Mouse (Mus musculus): ENCODE data around the gene Mettl4. TPM values are rescaled to one million over a fixed set of nuclear protein-coding genes. Genes with fewer than 3 reads are reported as not detected.
"Not testable (repeated sequence)": the region's sequence is repeated elsewhere in the genome, so short reads cannot be mapped to it uniquely, and the experiment has no call there.

Mettl4 gene
- polyA plus RNA-seq, 1 experiment from 2014 or later = 14.9 TPM

DNA sequence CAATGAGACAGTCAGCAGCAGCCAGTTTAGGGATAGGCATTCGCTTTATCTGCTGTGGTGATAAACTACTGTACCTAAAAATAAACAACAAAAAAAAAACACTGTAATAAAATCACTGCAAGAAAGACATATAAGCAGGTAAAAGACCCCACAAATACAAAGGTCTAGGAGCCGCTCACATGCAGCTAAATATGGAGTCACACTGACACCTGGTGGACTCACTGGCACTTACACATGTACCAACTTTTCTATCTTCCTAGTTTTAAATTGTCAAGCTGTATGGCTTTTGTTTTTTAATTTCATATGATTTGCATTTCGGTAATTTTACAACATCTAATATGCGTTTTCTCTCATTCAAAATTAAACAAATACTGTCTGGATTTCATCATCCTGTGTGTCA lies 14.4 kb downstream of the Mettl4 start:
- WGBS = 73% methylated on average over 4 of the region's 4 CpGs
- ATAC-seq = peak; percentile 67; the same call in 1 of the 2 replicates

GRCm38 (mm10) chr17:94730416-94730815 lies 19.4 kb downstream of the Mettl4 start:
- not testable (repeated sequence) for H3K27me3 ChIP-seq (ENCODE audit: control insufficient read depth, insufficient read depth, low read depth, low read length); H3K9ac ChIP-seq (ENCODE audit: low read depth, low read length); H3K36me3 ChIP-seq (ENCODE audit: control insufficient read depth, insufficient read depth, low read length); H3K4me1 ChIP-seq (ENCODE audit: control insufficient read depth, insufficient read depth, low read length); H3K4me3 ChIP-seq (ENCODE audit: low read depth, low read length); H3K27ac ChIP-seq (ENCODE audit: low read length); ATAC-seq; H3K9me3 ChIP-seq (replicated peaks; ENCODE audit: control insufficient read depth, low read length, poor library complexity, severe bottlenecking); H3K4me2 ChIP-seq (ENCODE audit: low read length)
- WGBS = 27% methylated on average over 2 of the region's 2 CpGs

More for the DNA sequence above, 14.4 kb downstream of the Mettl4 start:
- Histone ChIP-seq H3K4me2 (ENCODE audit: low read length) (no peak overlapping the region), H3K9me3 (replicated peaks; ENCODE audit: control insufficient read depth, low read length, poor library complexity, severe bottlenecking) (no peaks in the 10 kb centered on the region), H3K36me3 (ENCODE audit: control insufficient read depth, insufficient read depth, low read length) (no peaks in the 10 kb centered on the region), H3K4me1 (ENCODE audit: control insufficient read depth, insufficient read depth, low read length) (no peaks in the 10 kb centered on the region), H3K4me3 (ENCODE audit: low read depth, low read length) (no peak overlapping the region), H3K9ac (ENCODE audit: low read depth, low read length) (no peak overlapping the region), H3K27me3 (ENCODE audit: control insufficient read depth, insufficient read depth, low read depth, low read length) (no peaks in the 10 kb centered on the region), H3K27ac (ENCODE audit: low read length) (no peak overlapping the region)

GRCm38 (mm10) chr17:94726750-94727149 lies 23.1 kb downstream of the Mettl4 start:
- no peak overlapping the region for H3K9ac ChIP-seq (ENCODE audit: low read depth, low read length)
- H3K27me3 ChIP-seq (ENCODE audit: control insufficient read depth, insufficient read depth, low read depth, low read length) = no peaks in the 10 kb centered on the region
- peaks cover 2% of the 10 kb centered on the region; the same call in 1 of the 2 replicates for H3K36me3 ChIP-seq (ENCODE audit: control insufficient read depth, insufficient read depth, low read length)
- no peak for ATAC-seq
- no peaks in the 10 kb centered on the region for H3K4me1 ChIP-seq (ENCODE audit: control insufficient read depth, insufficient read depth, low read length)
- H3K9me3 ChIP-seq (replicated peaks; ENCODE audit: control insufficient read depth, low read length, poor library complexity, severe bottlenecking) = no peaks in the 10 kb centered on the region
- no peak overlapping the region for H3K4me2 ChIP-seq (ENCODE audit: low read length)
- H3K4me3 ChIP-seq (ENCODE audit: low read depth, low read length) = no peak overlapping the region
- no peak overlapping the region for H3K27ac ChIP-seq (ENCODE audit: low read length)
- WGBS = 96% methylated on average over 4 of the region's 4 CpGs

GRCm38 (mm10) chr17:94673515-94674317 lies 76.1 kb downstream of the Mettl4 start:
- Histone ChIP-seq H3K9me3 (replicated peaks; ENCODE audit: control insufficient read depth, low read length, poor library complexity, severe bottlenecking) (no peaks in the 10 kb centered on the region), H3K27ac (ENCODE audit: low read length) (no peak overlapping the region), H3K36me3 (ENCODE audit: control insufficient read depth, insufficient read depth, low read length) (no peaks in the 10 kb centered on the region), H3K4me3 (ENCODE audit: low read depth, low read length) (no peak overlapping the region), H3K9ac (ENCODE audit: low read depth, low read length) (no peak overlapping the region), H3K27me3 (ENCODE audit: control insufficient read depth, insufficient read depth, low read depth, low read length) (no peaks in the 10 kb centered on the region), H3K4me1 (ENCODE audit: control insufficient read depth, insufficient read depth, low read length) (no peaks in the 10 kb centered on the region), H3K4me2 (ENCODE audit: low read length) (no peak overlapping the region)
- ATAC-seq = peak; percentile 89
- 86% methylated on average over 6 of the region's 6 CpGs for WGBS
